Mouse (Mus musculus) G1E (cell line): Measurements from ENCODE around the gene Prkcd. TPM values are rescaled to one million over a fixed set of nuclear protein-coding genes. Genes with fewer than 3 reads are reported as not detected.
A peak's percentile ranks its signal among the peaks of the same experiment; 100 is the strongest.

ENCODE experiments used
- ATAC-seq: 2 replicates; pipeline ENCODE4 v1.8.0; 2016; ENCODE audit warnings: mild to moderate bottlenecking; ENCODE audit not compliant: insufficient number of reproducible peaks, poor library complexity, low FRiP score, severe bottlenecking; ENCODE audit errors: extremely low read depth
- DNase-seq: peaks from one replicate; pipeline ENCODE4 v3.0.0; 2012; ENCODE audit warnings: low spot score
- H3K27me3 ChIP-seq: 2 replicates; pipeline ENCODE4 v1.6.1; 2012; ENCODE audit warnings: mild to moderate bottlenecking, low read length, inconsistent platforms; ENCODE audit not compliant: insufficient read depth
- H3K36me3 ChIP-seq: replicated peaks from 2 replicates; pipeline ENCODE3; 2012; ENCODE audit warnings: mild to moderate bottlenecking, inconsistent platforms
- H3K4me1 ChIP-seq: 2 replicates; pipeline ENCODE4 v1.6.1; 2012; ENCODE audit warnings: low read depth, low read length, inconsistent platforms, mixed read lengths; ENCODE audit not compliant: insufficient read depth
- H3K4me3 ChIP-seq: 2 replicates; pipeline ENCODE4 v1.5.1; 2012; ENCODE audit warnings: low read depth, mild to moderate bottlenecking, inconsistent platforms, low read length, moderate library complexity, mixed read lengths
- H3K9me3 ChIP-seq: replicated peaks from 2 replicates; pipeline ENCODE4 v1.6.1; 2012; ENCODE audit warnings: inconsistent platforms
- CTCF ChIP-seq: IDR thresholded peaks from 2 replicates; pipeline ENCODE4 v1.5.1; 2012; ENCODE audit warnings: low read depth, low read length, inconsistent platforms, mixed read lengths
- GATA1 ChIP-seq: IDR thresholded peaks from 2 replicates; pipeline ENCODE4 v1.6.1; 2012; ENCODE audit warnings: borderline replicate concordance, low read length, inconsistent platforms, mixed read lengths
- GATA2 ChIP-seq: IDR thresholded peaks from 2 replicates; pipeline ENCODE4 v1.6.1; 2012; ENCODE audit warnings: low read depth, low read length, inconsistent platforms, borderline replicate concordance
- POLR2AphosphoS5 ChIP-seq: IDR thresholded peaks from 2 replicates; pipeline ENCODE4 v1.6.1; 2012; ENCODE audit warnings: low read depth, low read length, inconsistent platforms; ENCODE audit not compliant: insufficient replicate concordance
- TAL1 ChIP-seq: conservative IDR thresholded peaks from 2 replicates; pipeline ENCODE4 v1.6.1; 2012; ENCODE audit warnings: low read depth, low read length, inconsistent platforms, mixed read lengths
- polyA plus RNA-seq: library from polyadenylated mRNA; stranded (reverse); fragments of >175 nt; gene quantifications from 2 replicates; pipeline ENCODE4 v1.2.3, GENCODE M21; 2012
- total RNA-seq, 2 experiments: library from RNA; stranded (forward) in 1 of 2; stranded (reverse) in 1 of 2; fragments of 200-1000 nt in 1 of 2; fragments of >200 nt in 1 of 2; fragmentation: Nextera tagmentation in 1 of 2; gene quantifications; 2 replicates each; pipeline ENCODE4 v1.2.3; 2014 to 2017

Gene Prkcd
- total and polyA plus RNA-seq, 3 experiments = 37.0 to 138 (median 43.9) TPM

DNA sequence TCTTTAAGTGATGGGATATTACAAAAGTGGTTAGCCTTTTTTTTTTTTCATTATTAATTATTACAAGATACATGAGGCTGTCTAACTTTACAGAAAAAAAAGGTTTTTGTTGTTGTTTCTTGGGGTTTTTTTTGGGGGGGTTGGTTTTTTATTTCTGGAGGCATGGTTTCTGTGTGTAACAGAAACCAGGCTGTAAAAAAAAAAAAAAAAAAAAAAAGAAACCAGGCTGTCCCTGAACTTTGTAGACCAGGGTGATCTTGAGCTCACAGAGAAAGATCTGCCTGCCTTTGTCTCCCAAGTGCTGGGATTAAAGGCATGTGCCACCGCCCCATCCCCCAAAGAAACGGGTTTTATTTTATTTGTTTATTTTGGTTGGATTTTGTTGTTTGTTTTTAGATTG lies 74.0 kb downstream of the Prkcd start:
- TF ChIP-seq POLR2AphosphoS5 = no peak
- TF ChIP-seq CTCF = no peak
- no peak for TF ChIP-seq GATA1
- TF ChIP-seq TAL1 = no peak
- TF ChIP-seq GATA2 = no peak
- Histone ChIP-seq H3K27me3 (no peaks in the 10 kb centered on the region), H3K36me3 (peaks cover 65% of the 10 kb centered on the region), H3K4me3 (peak overlapping the region; percentile 82; the same call in 1 of the 2 replicates), H3K9me3 (no peaks in the 10 kb centered on the region), H3K4me1 (peaks cover 75% of the 10 kb centered on the region)
- ATAC-seq = no peak
- DNase-seq = no peak

- peak overlapping the region; percentile 82 for H3K4me3 ChIP-seq
- no peak for DNase-seq
- TF ChIP-seq CTCF (no peak), GATA1 (no peak), GATA2 (no peak), POLR2AphosphoS5 (no peak), TAL1 (no peak)
- no peak for ATAC-seq
- no peaks in the 10 kb centered on the region for H3K9me3 ChIP-seq
- peaks cover 61% of the 10 kb centered on the region for H3K36me3 ChIP-seq
- peaks cover 73% of the 10 kb centered on the region for H3K4me1 ChIP-seq
- H3K27me3 ChIP-seq = no peaks in the 10 kb centered on the region
These were observed 74.5 kb downstream of the Prkcd start for GRCm38 (mm10) chr14:30551509-30551908.

GRCm38 (mm10) chr14:30550232-30551070 lies 75.6 kb downstream of the Prkcd start:
- H3K4me1 ChIP-seq = peaks cover 69% of the 10 kb centered on the region
- no peaks in the 10 kb centered on the region for H3K9me3 ChIP-seq
- no peak for TF ChIP-seq GATA1
- no peak for TF ChIP-seq TAL1
- TF ChIP-seq CTCF = no peak
- TF ChIP-seq GATA2 = no peak
- no peak for TF ChIP-seq POLR2AphosphoS5
- peaks cover 50% of the 10 kb centered on the region for H3K36me3 ChIP-seq
- H3K27me3 ChIP-seq = no peaks in the 10 kb centered on the region
- peak; percentile 46 for DNase-seq
- H3K4me3 ChIP-seq = peak overlapping the region; percentile 82
- ATAC-seq = no peak

DNA sequence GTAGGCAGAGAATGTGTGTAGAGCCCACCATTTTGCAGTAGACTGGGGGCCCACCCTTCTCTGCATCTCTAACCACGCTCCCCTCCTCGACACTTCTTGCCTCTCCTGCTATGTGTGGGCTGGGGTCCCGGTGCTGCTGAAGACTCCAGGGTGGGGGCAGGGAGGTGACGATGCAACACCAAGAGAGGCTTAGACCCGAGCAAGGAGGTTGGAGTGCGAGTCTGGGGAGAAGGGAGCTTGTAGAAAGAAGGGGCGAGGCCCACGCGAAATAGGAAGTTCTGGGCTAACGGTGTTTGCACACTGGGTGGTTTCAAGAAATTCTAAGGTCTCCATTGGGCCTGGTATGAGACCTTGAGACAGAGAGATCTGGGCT lies 76.2 kb downstream of the Prkcd start:
- peaks cover 70% of the 10 kb centered on the region for H3K4me1 ChIP-seq
- no peak for ATAC-seq
- H3K4me3 ChIP-seq = peak overlapping the region; percentile 82
- DNase-seq = peak; percentile 14
- H3K9me3 ChIP-seq = no peaks in the 10 kb centered on the region
- no peak for TF ChIP-seq TAL1
- no peak for TF ChIP-seq CTCF
- no peak for TF ChIP-seq GATA1
- TF ChIP-seq GATA2 = no peak
- TF ChIP-seq POLR2AphosphoS5 = no peak
- peaks cover 44% of the 10 kb centered on the region for H3K36me3 ChIP-seq
- no peaks in the 10 kb centered on the region for H3K27me3 ChIP-seq

DNA sequence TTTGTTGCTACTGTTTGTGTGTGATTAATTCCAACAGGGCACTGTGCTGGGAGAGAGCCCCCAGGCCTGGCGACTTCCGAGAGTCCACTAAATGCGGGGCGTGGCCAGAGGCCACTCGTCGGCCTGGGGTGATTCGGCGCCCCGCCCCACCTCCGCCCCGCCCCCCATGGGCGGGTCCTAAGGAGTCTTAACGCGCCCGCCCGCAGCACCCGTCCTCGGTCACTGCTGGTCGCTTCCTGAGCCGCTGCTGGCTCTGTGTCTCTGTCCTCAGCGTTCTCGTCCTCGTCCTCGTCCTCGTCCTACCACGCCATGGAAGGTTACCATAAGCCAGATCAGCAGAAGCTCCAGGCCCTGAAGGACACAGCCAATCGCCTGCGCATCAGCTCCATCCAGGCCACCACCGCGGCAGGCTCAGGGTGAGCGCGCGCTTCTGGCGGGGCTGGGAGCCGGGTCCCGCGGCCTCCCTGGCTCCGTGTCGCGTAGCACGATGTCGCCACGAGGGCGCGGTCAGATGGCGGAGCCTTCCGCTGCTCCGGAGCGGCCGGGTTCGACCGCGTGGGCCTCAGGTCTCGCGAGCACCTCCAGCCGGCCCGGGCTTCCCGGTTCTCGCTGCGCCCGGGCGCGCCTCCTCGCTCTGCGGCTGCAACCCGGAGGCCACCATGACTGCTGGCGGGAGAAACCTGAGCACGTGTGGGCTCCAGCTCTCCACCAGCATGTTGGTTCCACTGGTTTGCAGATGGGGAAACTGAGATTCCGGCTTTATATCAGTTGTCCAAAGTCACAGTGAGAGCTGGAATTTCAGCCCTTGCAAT lies 76.8 kb downstream of the Prkcd start:
- peak; percentile 90 for DNase-seq
- peak; percentile 63 for ATAC-seq
- Histone ChIP-seq H3K9me3 (no peaks in the 10 kb centered on the region), H3K36me3 (peaks cover 38% of the 10 kb centered on the region), H3K4me1 (peaks cover 68% of the 10 kb centered on the region), H3K27me3 (no peaks in the 10 kb centered on the region), H3K4me3 (peak overlapping the region; percentile 82)
- TF ChIP-seq CTCF = no peak
- TF ChIP-seq GATA1 = no peak

GRCm38 (mm10) chr14:30548131-30548720 lies 77.8 kb downstream of the Prkcd start, which contains the start of gene Tkt:
Tkt (plus strand) TSS chr14:30548359.
- Histone ChIP-seq H3K4me1 (peaks cover 60% of the 10 kb centered on the region), H3K27me3 (no peaks in the 10 kb centered on the region), H3K4me3 (peak within 1 kb of the TSS; percentile 82), H3K9me3 (no peaks in the 10 kb centered on the region), H3K36me3 (peaks cover 30% of the 10 kb centered on the region)
- peak; percentile 9 for ATAC-seq
- TF ChIP-seq POLR2AphosphoS5 = no peak
- TF ChIP-seq TAL1 = no peak
- no peak for TF ChIP-seq GATA1
- no peak for TF ChIP-seq GATA2
- no peak for TF ChIP-seq CTCF
- peak; percentile 62 for DNase-seq

Other genes starting within 250 kb of the Prkcd start
- 60.7 and 73.2 TPM in 2 replicates for gene Dcp1a, start 146.7 kb downstream of the Prkcd start, total RNA-seq (2014; fragmentation: Nextera tagmentation)
- 27.2 and 30.5 TPM in 2 replicates for gene Dcp1a, start 146.7 kb downstream of the Prkcd start, total RNA-seq (2017)
- 43.2 and 43.3 TPM in 2 replicates for gene Dcp1a, start 146.7 kb downstream of the Prkcd start, polyA plus RNA-seq
- gene Cacna1d, start 134.8 kb downstream of the Prkcd start, total RNA-seq (2014; fragmentation: Nextera tagmentation) = 0.30 TPM in 1 of 2 replicates, not detected in the other
- gene Cacna1d, start 134.8 kb downstream of the Prkcd start, total RNA-seq (2017) = 0.22 and 0.23 TPM in 2 replicates
- gene Cacna1d, start 134.8 kb downstream of the Prkcd start, polyA plus RNA-seq = 0.04 TPM in 1 of 2 replicates, not detected in the other
- gene Tkt, start 77.9 kb downstream of the Prkcd start, total RNA-seq (2014; fragmentation: Nextera tagmentation) = 143 and 146 TPM in 2 replicates
- 550 and 661 TPM in 2 replicates for gene Tkt, start 77.9 kb downstream of the Prkcd start, total RNA-seq (2017)
- gene Tkt, start 77.9 kb downstream of the Prkcd start, polyA plus RNA-seq = 1,030 and 1,086 TPM in 2 replicates
- gene Rft1, start 28.1 kb upstream of the Prkcd start, total RNA-seq (2014; fragmentation: Nextera tagmentation) = 20.8 and 26.9 TPM in 2 replicates
- 14.9 and 15.0 TPM in 2 replicates for gene Rft1, start 28.1 kb upstream of the Prkcd start, total RNA-seq (2017)
- gene Rft1, start 28.1 kb upstream of the Prkcd start, polyA plus RNA-seq = 2.7 and 4.4 TPM in 2 replicates
- gene Sfmbt1, start 88.6 kb upstream of the Prkcd start, total RNA-seq (2014; fragmentation: Nextera tagmentation) = 26.2 and 26.6 TPM in 2 replicates
- gene Sfmbt1, start 88.6 kb upstream of the Prkcd start, total RNA-seq (2017) = 14.8 and 15.7 TPM in 2 replicates
- 2.0 and 3.1 TPM in 2 replicates for gene Sfmbt1, start 88.6 kb upstream of the Prkcd start, polyA plus RNA-seq
- 12.2 and 12.5 TPM in 2 replicates for gene Tmem110, start 199.4 kb upstream of the Prkcd start, total RNA-seq (2014; fragmentation: Nextera tagmentation)
- gene Tmem110, start 199.4 kb upstream of the Prkcd start, total RNA-seq (2017) = 5.8 and 6.0 TPM in 2 replicates
- gene Tmem110, start 199.4 kb upstream of the Prkcd start, polyA plus RNA-seq = 14.5 and 14.6 TPM in 2 replicates